Mouse (Mus musculus): ENCODE measurements around the gene Rassf4.
A peak's percentile ranks its signal among the peaks of the same experiment; 100 is the strongest.

The Rassf4 gene

GRCm38 (mm10) chr6:116673471-116674282 lies at the start of gene Rassf4:
Rassf4 (minus strand) TSS chr6:116673952.
- DNase-seq (ENCODE audit: low spot score), result peak; percentile 51

- DNase-seq (ENCODE audit: low spot score), result no peak
Measured at GRCm38 (mm10) chr6:116718920-116719319, 45.2 kb upstream of the Rassf4 start.

- no peak for DNase-seq (ENCODE audit: low spot score)
Measured at GRCm38 (mm10) chr6:116718361-116718760, 44.6 kb upstream of the Rassf4 start.

GRCm38 (mm10) chr6:116717851-116718250 lies 44.1 kb upstream of the Rassf4 start:
- no peak for DNase-seq (ENCODE audit: low spot score)

GRCm38 (mm10) chr6:116716666-116717065 lies 42.9 kb upstream of the Rassf4 start, which contains the start of gene Tmem72:
Tmem72 (minus strand) TSS chr6:116716913.
- no peak for DNase-seq (ENCODE audit: low spot score)

- no peak for DNase-seq (ENCODE audit: low spot score)
Measured at GRCm38 (mm10) chr6:116715166-116715565, 41.4 kb upstream of the Rassf4 start.

GRCm38 (mm10) chr6:116714576-116714975 lies 40.8 kb upstream of the Rassf4 start:
- no peak for DNase-seq (ENCODE audit: low spot score)

GRCm38 (mm10) chr6:116713966-116714365 lies 40.2 kb upstream of the Rassf4 start:
- no peak for DNase-seq (ENCODE audit: low spot score)

- DNase-seq (ENCODE audit: low spot score), result no peak
Measured at GRCm38 (mm10) chr6:116712503-116712902, 38.8 kb upstream of the Rassf4 start.

GRCm38 (mm10) chr6:116712062-116712461 lies 38.3 kb upstream of the Rassf4 start:
- DNase-seq (ENCODE audit: low spot score), result no peak

GRCm38 (mm10) chr6:116704320-116704719 lies 30.6 kb upstream of the Rassf4 start:
- DNase-seq (ENCODE audit: low spot score), result no peak

- no peak for DNase-seq (ENCODE audit: low spot score)
Measured at GRCm38 (mm10) chr6:116700821-116701220, 27.1 kb upstream of the Rassf4 start.

GRCm38 (mm10) chr6:116697896-116698425 lies 24.2 kb upstream of the Rassf4 start:
- DNase-seq (ENCODE audit: low spot score), result no peak

- no peak for DNase-seq (ENCODE audit: low spot score)
Measured at GRCm38 (mm10) chr6:116697413-116697812, 23.7 kb upstream of the Rassf4 start.

GRCm38 (mm10) chr6:116694346-116694745 lies 20.6 kb upstream of the Rassf4 start:
- no peak for DNase-seq (ENCODE audit: low spot score)

- DNase-seq (ENCODE audit: low spot score), result no peak
Measured at GRCm38 (mm10) chr6:116693639-116694038, 19.9 kb upstream of the Rassf4 start.

- DNase-seq (ENCODE audit: low spot score), result no peak
Measured at GRCm38 (mm10) chr6:116682317-116682716, 8.6 kb upstream of the Rassf4 start.

- DNase-seq (ENCODE audit: low spot score), result no peak
Measured at GRCm38 (mm10) chr6:116679563-116680288, 6.0 kb upstream of the Rassf4 start.

GRCm38 (mm10) chr6:116677321-116677720 lies 3.6 kb upstream of the Rassf4 start:
- DNase-seq (ENCODE audit: low spot score), result no peak

- no peak for DNase-seq (ENCODE audit: low spot score)
Measured at GRCm38 (mm10) chr6:116676355-116676913, 2.7 kb upstream of the Rassf4 start.

GRCm38 (mm10) chr6:116674283-116674886 lies 633 bp upstream of the Rassf4 start:
- DNase-seq (ENCODE audit: low spot score), result no peak

GRCm38 (mm10) chr6:116672349-116672748 lies 1.4 kb downstream of the Rassf4 start:
- DNase-seq (ENCODE audit: low spot score), result no peak

Data from urinary bladder, postnatal 10 days (tissue).